Mouse (Mus musculus): ENCODE data around the gene Tymp. TPM values are rescaled to one million over a fixed set of nuclear protein-coding genes. Genes with fewer than 3 reads are reported as not detected.

The Tymp gene
- polyA plus RNA-seq, 1 experiment from 2014 or later: 1.6 TPM

DNA sequence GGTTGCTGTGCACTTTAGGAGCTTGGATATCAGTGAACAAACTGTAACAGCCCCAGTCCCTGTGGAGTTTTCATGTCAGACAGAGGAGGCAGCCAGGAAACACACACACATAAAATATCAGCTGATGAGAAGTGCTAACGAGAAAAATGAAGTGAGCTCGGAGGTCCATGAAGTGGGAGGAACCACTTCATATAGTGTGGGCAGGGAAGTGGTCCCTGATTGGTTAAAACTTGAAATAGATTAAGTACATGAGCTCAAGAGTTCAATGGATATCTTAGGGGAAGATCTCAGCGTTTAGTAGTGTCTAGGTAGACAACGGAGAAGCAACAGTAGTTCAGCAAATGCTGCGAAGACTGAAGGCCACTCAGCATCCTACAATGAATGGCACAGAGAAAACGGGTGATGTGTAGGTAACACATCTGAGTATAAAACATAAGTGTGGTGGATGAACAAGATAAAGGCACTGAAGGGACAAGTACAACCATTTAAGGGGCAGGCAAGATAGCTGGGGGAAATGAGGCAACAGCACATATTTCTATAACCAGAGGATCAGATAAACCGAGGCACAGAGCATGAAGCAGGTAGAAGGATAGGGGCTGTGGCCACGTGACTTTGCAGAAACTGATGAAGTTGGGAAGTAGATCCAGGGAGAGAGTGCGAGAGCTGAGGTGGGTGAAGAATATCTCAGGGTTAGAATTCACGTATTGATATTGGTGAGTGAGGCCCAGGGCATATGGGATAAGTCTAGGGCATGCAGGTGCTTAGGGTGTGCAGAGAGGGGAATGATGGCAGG, 28.2 kb upstream of the Tymp start:
- peaks cover 10% of the 10 kb centered on the region; the same call in 1 of the 2 replicates for H3K9me3 ChIP-seq (ENCODE audit: control insufficient read depth, low read length)
- H3K4me3 ChIP-seq (ENCODE audit: control insufficient read depth in 1 of 2, insufficient read depth in 1 of 2, low read depth in 1 of 2, low read length in 2 of 2): no peak overlapping the region
- no peaks in the 10 kb centered on the region for H3K4me1 ChIP-seq (ENCODE audit: control insufficient read depth in 2 of 2, insufficient read depth in 2 of 2, low read length in 2 of 2)
- no peak for ATAC-seq (ENCODE audit: insufficient number of reproducible peaks, insufficient read depth, low FRiP score, low read depth)
- H3K27ac ChIP-seq (replicated peaks in 1 of 2; ENCODE audit: control insufficient read depth in 1 of 2, insufficient read depth in 1 of 2, low read depth in 2 of 2, low read length in 2 of 2): no peak overlapping the region
- no peak overlapping the region for H3K9ac ChIP-seq (ENCODE audit: low read length)
- no peaks in the 10 kb centered on the region for H3K36me3 ChIP-seq (ENCODE audit: control insufficient read depth, insufficient read depth, low read length)
- no peak overlapping the region for H3K4me2 ChIP-seq (ENCODE audit: low read length)
- WGBS: 70% methylated on average over 10 of the region's 10 CpGs
- H3K27me3 ChIP-seq (ENCODE audit: control insufficient read depth, insufficient read depth, low read length): no peaks in the 10 kb centered on the region

GRCm38 (mm10) chr15:89402471-89402870, 25.6 kb upstream of the Tymp start:
- WGBS: 73% methylated on average over 1 of the region's 1 CpGs

GRCm38 (mm10) chr15:89399716-89400115, 22.9 kb upstream of the Tymp start:
- no peaks in the 10 kb centered on the region for H3K27me3 ChIP-seq (ENCODE audit: control insufficient read depth, insufficient read depth, low read length)
- no peaks in the 10 kb centered on the region for H3K36me3 ChIP-seq (ENCODE audit: control insufficient read depth, insufficient read depth, low read length)
- no peak overlapping the region for H3K4me3 ChIP-seq (ENCODE audit: control insufficient read depth in 1 of 2, insufficient read depth in 1 of 2, low read depth in 1 of 2, low read length in 2 of 2)
- no peak overlapping the region for H3K27ac ChIP-seq (replicated peaks in 1 of 2; ENCODE audit: control insufficient read depth in 1 of 2, insufficient read depth in 1 of 2, low read depth in 2 of 2, low read length in 2 of 2)
- no peaks in the 10 kb centered on the region for H3K4me1 ChIP-seq (ENCODE audit: control insufficient read depth in 2 of 2, insufficient read depth in 2 of 2, low read length in 2 of 2)
- ATAC-seq (ENCODE audit: insufficient number of reproducible peaks, insufficient read depth, low FRiP score, low read depth): no peak
- H3K9me3 ChIP-seq (ENCODE audit: control insufficient read depth, low read length): no peaks in the 10 kb centered on the region
- H3K4me2 ChIP-seq (ENCODE audit: low read length): no peak overlapping the region
- 40% methylated on average over 1 of the region's 1 CpGs for WGBS
- H3K9ac ChIP-seq (ENCODE audit: low read length): no peak overlapping the region

More at GRCm38 (mm10) chr15:89402471-89402870, 25.6 kb upstream of the Tymp start:
- no peak overlapping the region for H3K27ac ChIP-seq (replicated peaks in 1 of 2; ENCODE audit: control insufficient read depth in 1 of 2, insufficient read depth in 1 of 2, low read depth in 2 of 2, low read length in 2 of 2)
- no peak overlapping the region for H3K4me2 ChIP-seq (ENCODE audit: low read length)
- no peaks in the 10 kb centered on the region for H3K27me3 ChIP-seq (ENCODE audit: control insufficient read depth, insufficient read depth, low read length)
- no peaks in the 10 kb centered on the region for H3K36me3 ChIP-seq (ENCODE audit: control insufficient read depth, insufficient read depth, low read length)
- no peak for ATAC-seq (ENCODE audit: insufficient number of reproducible peaks, insufficient read depth, low FRiP score, low read depth)
- no peak overlapping the region for H3K4me3 ChIP-seq (ENCODE audit: control insufficient read depth in 1 of 2, insufficient read depth in 1 of 2, low read depth in 1 of 2, low read length in 2 of 2)
- H3K4me1 ChIP-seq (ENCODE audit: control insufficient read depth in 2 of 2, insufficient read depth in 2 of 2, low read length in 2 of 2): no peaks in the 10 kb centered on the region
- peaks cover 5% of the 10 kb centered on the region; the same call in 1 of the 2 replicates for H3K9me3 ChIP-seq (ENCODE audit: control insufficient read depth, low read length)
- H3K9ac ChIP-seq (ENCODE audit: low read length): no peak overlapping the region

- no peaks in the 10 kb centered on the region for H3K27me3 ChIP-seq (ENCODE audit: control insufficient read depth, insufficient read depth, low read length)
- WGBS: 85% methylated on average over 2 of the region's 2 CpGs
- no peak overlapping the region for H3K4me3 ChIP-seq (ENCODE audit: control insufficient read depth in 1 of 2, insufficient read depth in 1 of 2, low read depth in 1 of 2, low read length in 2 of 2)
- H3K27ac ChIP-seq (replicated peaks in 1 of 2; ENCODE audit: control insufficient read depth in 1 of 2, insufficient read depth in 1 of 2, low read depth in 2 of 2, low read length in 2 of 2): no peak overlapping the region
- H3K4me1 ChIP-seq (ENCODE audit: control insufficient read depth in 2 of 2, insufficient read depth in 2 of 2, low read length in 2 of 2): no peaks in the 10 kb centered on the region
- no peaks in the 10 kb centered on the region for H3K36me3 ChIP-seq (ENCODE audit: control insufficient read depth, insufficient read depth, low read length)
- no peak overlapping the region for H3K9ac ChIP-seq (ENCODE audit: low read length)
- no peak overlapping the region for H3K4me2 ChIP-seq (ENCODE audit: low read length)
- ATAC-seq (ENCODE audit: insufficient number of reproducible peaks, insufficient read depth, low FRiP score, low read depth): no peak
- H3K9me3 ChIP-seq (ENCODE audit: control insufficient read depth, low read length): no peaks in the 10 kb centered on the region
These were observed 21.3 kb upstream of the Tymp start for GRCm38 (mm10) chr15:89398146-89398545.

- no peaks in the 10 kb centered on the region for H3K36me3 ChIP-seq (ENCODE audit: control insufficient read depth, insufficient read depth, low read length)
- no peak for ATAC-seq (ENCODE audit: insufficient number of reproducible peaks, insufficient read depth, low FRiP score, low read depth)
These were observed 20.0 kb upstream of the Tymp start for GRCm38 (mm10) chr15:89396883-89397282.

GRCm38 (mm10) chr15:89390081-89390480, 13.2 kb upstream of the Tymp start:
- 86% methylated on average over 10 of the region's 10 CpGs for WGBS
- H3K4me3 ChIP-seq (ENCODE audit: control insufficient read depth in 1 of 2, insufficient read depth in 1 of 2, low read depth in 1 of 2, low read length in 2 of 2): no peak overlapping the region
- H3K27me3 ChIP-seq (ENCODE audit: control insufficient read depth, insufficient read depth, low read length): peaks cover 4% of the 10 kb centered on the region
- no peak overlapping the region for H3K4me2 ChIP-seq (ENCODE audit: low read length)
- no peaks in the 10 kb centered on the region for H3K9me3 ChIP-seq (ENCODE audit: control insufficient read depth, low read length)
- no peak for ATAC-seq (ENCODE audit: insufficient number of reproducible peaks, insufficient read depth, low FRiP score, low read depth)
- H3K9ac ChIP-seq (ENCODE audit: low read length): no peak overlapping the region
- H3K4me1 ChIP-seq (ENCODE audit: control insufficient read depth in 2 of 2, insufficient read depth in 2 of 2, low read length in 2 of 2): no peaks in the 10 kb centered on the region
- H3K27ac ChIP-seq (replicated peaks in 1 of 2; ENCODE audit: control insufficient read depth in 1 of 2, insufficient read depth in 1 of 2, low read depth in 2 of 2, low read length in 2 of 2): no peak overlapping the region
- H3K36me3 ChIP-seq (ENCODE audit: control insufficient read depth, insufficient read depth, low read length): no peaks in the 10 kb centered on the region

More at GRCm38 (mm10) chr15:89396883-89397282, 20.0 kb upstream of the Tymp start:
- Histone ChIP-seq H3K4me3 (ENCODE audit: control insufficient read depth in 1 of 2, insufficient read depth in 1 of 2, low read depth in 1 of 2, low read length in 2 of 2) (no peak overlapping the region), H3K27ac (replicated peaks in 1 of 2; ENCODE audit: control insufficient read depth in 1 of 2, insufficient read depth in 1 of 2, low read depth in 2 of 2, low read length in 2 of 2) (no peak overlapping the region), H3K9me3 (ENCODE audit: control insufficient read depth, low read length) (no peaks in the 10 kb centered on the region), H3K27me3 (ENCODE audit: control insufficient read depth, insufficient read depth, low read length) (no peaks in the 10 kb centered on the region), H3K4me1 (ENCODE audit: control insufficient read depth in 2 of 2, insufficient read depth in 2 of 2, low read length in 2 of 2) (no peaks in the 10 kb centered on the region), H3K9ac (ENCODE audit: low read length) (no peak overlapping the region), H3K4me2 (ENCODE audit: low read length) (no peak overlapping the region)
- WGBS: 84% methylated on average over 4 of the region's 4 CpGs

GRCm38 (mm10) chr15:89387127-89387526, 10.3 kb upstream of the Tymp start:
- Histone ChIP-seq H3K4me2 (ENCODE audit: low read length) (no peak overlapping the region), H3K4me3 (ENCODE audit: control insufficient read depth in 1 of 2, insufficient read depth in 1 of 2, low read depth in 1 of 2, low read length in 2 of 2) (no peak overlapping the region), H3K9ac (ENCODE audit: low read length) (no peak overlapping the region), H3K4me1 (ENCODE audit: control insufficient read depth in 2 of 2, insufficient read depth in 2 of 2, low read length in 2 of 2) (no peaks in the 10 kb centered on the region), H3K27me3 (ENCODE audit: control insufficient read depth, insufficient read depth, low read length) (peaks cover 10% of the 10 kb centered on the region), H3K27ac (replicated peaks in 1 of 2; ENCODE audit: control insufficient read depth in 1 of 2, insufficient read depth in 1 of 2, low read depth in 2 of 2, low read length in 2 of 2) (no peak overlapping the region), H3K36me3 (ENCODE audit: control insufficient read depth, insufficient read depth, low read length) (no peaks in the 10 kb centered on the region), H3K9me3 (ENCODE audit: control insufficient read depth, low read length) (no peaks in the 10 kb centered on the region)
- 33% methylated on average over 12 of the region's 12 CpGs for WGBS
- no peak for ATAC-seq (ENCODE audit: insufficient number of reproducible peaks, insufficient read depth, low FRiP score, low read depth)

- Histone ChIP-seq H3K36me3 (ENCODE audit: control insufficient read depth, insufficient read depth, low read length) (no peaks in the 10 kb centered on the region), H3K4me3 (ENCODE audit: control insufficient read depth in 1 of 2, insufficient read depth in 1 of 2, low read depth in 1 of 2, low read length in 2 of 2) (no peak within 1 kb of the TSS), H3K4me2 (ENCODE audit: low read length) (no peak within 1 kb of the TSS), H3K9me3 (ENCODE audit: control insufficient read depth, low read length) (no peaks in the 10 kb centered on the region), H3K4me1 (ENCODE audit: control insufficient read depth in 2 of 2, insufficient read depth in 2 of 2, low read length in 2 of 2) (peaks cover under 1% of the 10 kb centered on the region in 2 experiments), H3K27me3 (ENCODE audit: control insufficient read depth, insufficient read depth, low read length) (peaks cover 24% of the 10 kb centered on the region), H3K9ac (ENCODE audit: low read length) (no peak within 1 kb of the TSS), H3K27ac (replicated peaks in 1 of 2; ENCODE audit: control insufficient read depth in 1 of 2, insufficient read depth in 1 of 2, low read depth in 2 of 2, low read length in 2 of 2) (no peak within 1 kb of the TSS)
- 72% methylated on average over 7 of the region's 7 CpGs for WGBS
- no peak for ATAC-seq (ENCODE audit: insufficient number of reproducible peaks, insufficient read depth, low FRiP score, low read depth)
These were observed 7.8 kb upstream of the Tymp start, which contains the start of gene Klhdc7b for GRCm38 (mm10) chr15:89384617-89385016. Gene Klhdc7b (plus strand): TSS chr15:89384917.
